Mouse (Mus musculus) heart, adult 9 months (tissue): ENCODE measurements around the gene Galnt10.

ENCODE experiments used
- DNase-seq, 2 experiments: peaks; one replicate each; pipeline ENCODE4 v3.0.0; 2022; ENCODE audit warnings: low spot score in 2 of 2

The Galnt10 gene

GRCm38 (mm10) chr11:57658214-57658613 lies 13.0 kb downstream of the Galnt10 start:
- DNase-seq = no peak

- DNase-seq = no peak
Observed at GRCm38 (mm10) chr11:57658751-57659150, 13.5 kb downstream of the Galnt10 start.

- no peak for DNase-seq
Observed at GRCm38 (mm10) chr11:57660156-57660555, 14.9 kb downstream of the Galnt10 start.

GRCm38 (mm10) chr11:57660814-57661213 lies 15.6 kb downstream of the Galnt10 start:
- no peak for DNase-seq

- no peak for DNase-seq
Observed at GRCm38 (mm10) chr11:57661492-57662229, 16.4 kb downstream of the Galnt10 start.

GRCm38 (mm10) chr11:57662231-57662630 lies 17.0 kb downstream of the Galnt10 start:
- no peak for DNase-seq

GRCm38 (mm10) chr11:57663271-57663670 lies 18.0 kb downstream of the Galnt10 start:
- DNase-seq = no peak

GRCm38 (mm10) chr11:57664741-57665140 lies 19.5 kb downstream of the Galnt10 start:
- DNase-seq = no peak

GRCm38 (mm10) chr11:57668271-57668670 lies 23.0 kb downstream of the Galnt10 start:
- DNase-seq = no peak

GRCm38 (mm10) chr11:57669522-57669921 lies 24.3 kb downstream of the Galnt10 start:
- no peak for DNase-seq

- no peak for DNase-seq
Observed at GRCm38 (mm10) chr11:57671120-57671697, 26.0 kb downstream of the Galnt10 start.

- DNase-seq = no peak
Observed at GRCm38 (mm10) chr11:57671797-57672196, 26.6 kb downstream of the Galnt10 start.

GRCm38 (mm10) chr11:57672995-57673394 lies 27.8 kb downstream of the Galnt10 start:
- no peak for DNase-seq

GRCm38 (mm10) chr11:57673977-57674687 lies 28.9 kb downstream of the Galnt10 start:
- DNase-seq = peak; percentile 42 to 71

GRCm38 (mm10) chr11:57677261-57677660 lies 32.0 kb downstream of the Galnt10 start:
- no peak for DNase-seq

GRCm38 (mm10) chr11:57682589-57682988 lies 37.3 kb downstream of the Galnt10 start:
- no peak for DNase-seq

GRCm38 (mm10) chr11:57683125-57683524 lies 37.9 kb downstream of the Galnt10 start:
- no peak for DNase-seq

GRCm38 (mm10) chr11:57683931-57684330 lies 38.7 kb downstream of the Galnt10 start:
- DNase-seq = no peak

- DNase-seq = no peak
Observed at GRCm38 (mm10) chr11:57684891-57685290, 39.6 kb downstream of the Galnt10 start.

- DNase-seq = no peak
Observed at GRCm38 (mm10) chr11:57685689-57686454, 40.6 kb downstream of the Galnt10 start.

- no peak for DNase-seq
Observed at GRCm38 (mm10) chr11:57686797-57687196, 41.6 kb downstream of the Galnt10 start.

- no peak for DNase-seq
Observed at GRCm38 (mm10) chr11:57687258-57687657, 42.0 kb downstream of the Galnt10 start.
